Mouse (Mus musculus) G1E-ER4 (cell line): ENCODE data around the gene Ralgapa2. TPM values are rescaled to one million over a fixed set of nuclear protein-coding genes. Genes with fewer than 3 reads are reported as not detected.

ENCODE experiments used
- GATA1 ChIP-seq: IDR thresholded peaks from one replicate; pipeline ENCODE4 v1.8.0; 2012; ENCODE audit warnings: low read length, inconsistent platforms
- polyA plus RNA-seq: library from polyadenylated mRNA; stranded (reverse); fragments of >175 nt; gene quantifications from 2 replicates; pipeline ENCODE4 v1.2.3, GENCODE M21; 2012

Gene Ralgapa2
- polyA plus RNA-seq, 1 experiment, result 8.3 TPM

DNA sequence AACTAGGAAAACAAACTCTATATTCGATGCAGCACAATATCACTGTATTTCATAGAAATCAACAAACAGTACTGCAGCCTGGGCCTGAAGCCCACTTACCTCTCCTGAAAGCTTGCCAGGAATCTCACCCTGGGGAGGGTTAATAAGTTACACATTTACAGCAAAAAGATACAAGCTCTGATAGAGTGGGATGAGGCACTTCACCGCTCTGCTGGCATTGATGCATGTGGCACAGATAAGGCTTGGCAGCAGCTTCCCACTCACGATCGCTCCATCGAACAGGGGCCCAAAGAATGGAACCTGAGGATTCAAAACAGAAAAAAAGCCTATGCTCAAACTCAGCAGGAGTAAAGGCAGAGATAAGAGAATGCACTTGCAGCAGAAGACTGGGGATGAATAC lies 197.4 kb downstream of the Ralgapa2 start:
- TF ChIP-seq GATA1, result no peak

DNA sequence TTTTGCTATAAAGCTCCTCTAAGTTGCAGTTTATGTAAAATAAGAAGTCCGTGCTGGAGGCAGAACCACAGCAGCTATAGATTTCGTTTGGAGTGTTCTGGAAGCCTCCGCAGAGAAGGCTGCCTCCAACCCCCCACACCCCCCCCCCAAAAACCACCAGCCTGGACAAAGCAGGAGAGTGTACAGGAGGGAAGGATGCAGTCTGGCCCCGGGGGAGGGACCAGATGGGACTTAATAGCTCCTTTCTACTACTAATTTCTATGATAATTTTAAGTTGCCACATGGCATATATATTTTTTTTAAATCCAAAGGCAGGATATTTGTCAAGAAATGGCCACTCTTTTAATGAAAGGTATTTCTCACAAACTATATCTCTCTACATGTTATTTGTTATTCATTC lies 198.3 kb downstream of the Ralgapa2 start:
- no peak for TF ChIP-seq GATA1

DNA sequence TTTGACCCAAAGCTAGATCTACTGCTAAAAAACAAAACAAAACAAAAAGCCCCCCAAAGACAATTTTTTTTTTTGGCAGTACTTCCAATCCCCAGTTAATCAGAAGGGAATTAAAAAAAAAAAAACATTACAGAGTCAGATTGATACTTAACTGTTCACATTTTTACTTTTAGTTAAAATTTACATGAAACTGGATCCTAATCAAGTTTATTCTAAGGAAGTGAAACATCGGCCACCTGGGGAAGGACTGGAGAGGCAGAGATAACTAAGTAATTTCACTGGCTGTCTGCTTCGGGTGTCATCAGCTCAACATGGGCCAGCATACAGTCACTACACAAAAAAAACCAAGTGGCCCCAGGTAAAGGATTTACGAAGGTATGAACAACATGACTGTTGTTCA lies 201.4 kb downstream of the Ralgapa2 start:
- TF ChIP-seq GATA1, result no peak

DNA sequence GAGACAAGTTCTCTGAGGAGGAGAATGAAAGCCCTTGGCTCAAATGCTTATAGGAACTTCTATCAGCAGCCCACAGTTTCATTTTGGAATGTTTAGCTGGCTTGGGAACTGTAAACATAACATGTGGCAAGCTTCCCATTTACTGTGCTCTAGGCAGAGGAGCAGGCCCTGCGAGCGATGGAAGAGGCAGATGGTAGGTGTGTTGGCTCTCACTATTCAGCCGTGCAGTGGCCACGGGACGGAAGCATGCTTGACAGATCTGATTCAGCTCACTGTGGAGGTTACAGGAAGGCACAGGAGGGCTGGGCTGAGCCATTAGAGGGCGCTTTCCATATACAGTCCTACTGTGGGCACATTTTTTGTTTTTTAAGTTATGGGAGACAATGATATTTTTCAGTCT lies 201.9 kb downstream of the Ralgapa2 start:
- TF ChIP-seq GATA1, result no peak

DNA sequence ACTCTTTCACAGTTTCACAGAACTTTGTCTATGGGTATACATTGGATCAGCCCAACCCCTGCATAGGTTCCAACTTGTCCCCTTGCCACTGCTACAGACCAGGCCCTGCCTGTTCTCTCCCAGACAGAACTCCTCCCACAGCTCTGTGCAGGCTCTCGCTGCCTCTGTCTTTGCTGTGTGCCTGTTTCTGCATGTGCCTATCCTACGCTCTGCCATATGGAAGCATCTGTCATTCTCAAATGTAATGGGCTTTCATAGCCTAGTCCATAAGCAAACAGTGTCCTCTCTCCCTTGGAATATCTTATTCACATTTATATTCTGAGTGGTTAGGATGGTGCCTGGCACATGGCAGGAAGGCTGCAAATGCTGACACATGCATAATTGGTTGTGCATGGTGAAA lies 202.7 kb downstream of the Ralgapa2 start:
- no peak for TF ChIP-seq GATA1

DNA sequence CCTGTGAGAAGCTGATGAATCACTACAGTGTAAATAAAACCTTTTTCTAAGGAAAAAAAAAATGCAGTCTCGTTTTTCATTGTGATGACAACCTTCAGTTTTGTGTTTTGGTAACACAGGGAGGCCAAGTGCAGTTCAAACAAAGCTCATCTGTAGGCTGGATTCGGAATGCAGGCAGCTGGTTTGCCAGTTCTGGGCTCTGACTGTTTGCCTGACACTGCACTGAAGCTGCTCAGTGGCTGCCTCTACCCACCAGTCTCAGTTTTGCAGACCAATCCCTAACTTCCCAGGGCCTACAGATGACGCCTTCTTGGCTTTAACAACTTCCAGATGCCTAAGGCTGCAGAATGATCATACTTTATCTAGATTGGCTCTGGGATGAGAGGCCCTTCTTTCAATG lies 205.1 kb downstream of the Ralgapa2 start:
- no peak for TF ChIP-seq GATA1

DNA sequence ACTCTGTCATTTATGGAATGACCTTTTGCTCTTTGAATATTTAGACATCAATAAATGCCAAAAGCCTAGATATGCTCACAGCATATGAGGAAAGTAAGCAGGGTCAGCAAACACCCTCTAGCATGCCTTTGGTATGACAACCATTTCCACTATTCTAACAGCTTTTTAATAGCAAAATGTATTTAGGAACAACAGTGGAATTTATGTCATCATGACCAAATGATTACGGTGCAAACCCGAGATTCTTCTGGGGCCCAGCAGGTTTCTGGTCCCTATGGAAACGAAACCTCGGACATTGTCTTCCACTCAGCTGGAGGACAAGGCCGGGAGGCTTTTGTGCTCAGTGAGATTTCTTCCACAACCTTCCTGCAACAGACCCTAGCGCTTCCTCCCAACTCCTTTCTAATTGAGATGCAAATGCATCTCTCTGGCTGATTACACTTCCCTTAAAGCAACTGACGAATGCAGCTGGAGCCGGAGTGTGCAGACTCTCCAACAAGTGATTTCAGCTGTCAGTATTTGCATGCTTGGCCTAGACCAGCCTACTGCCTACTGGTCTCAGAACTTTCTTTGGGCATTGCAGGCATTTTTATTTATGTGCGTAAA lies 209.9 kb downstream of the Ralgapa2 start:
- no peak for TF ChIP-seq GATA1

DNA sequence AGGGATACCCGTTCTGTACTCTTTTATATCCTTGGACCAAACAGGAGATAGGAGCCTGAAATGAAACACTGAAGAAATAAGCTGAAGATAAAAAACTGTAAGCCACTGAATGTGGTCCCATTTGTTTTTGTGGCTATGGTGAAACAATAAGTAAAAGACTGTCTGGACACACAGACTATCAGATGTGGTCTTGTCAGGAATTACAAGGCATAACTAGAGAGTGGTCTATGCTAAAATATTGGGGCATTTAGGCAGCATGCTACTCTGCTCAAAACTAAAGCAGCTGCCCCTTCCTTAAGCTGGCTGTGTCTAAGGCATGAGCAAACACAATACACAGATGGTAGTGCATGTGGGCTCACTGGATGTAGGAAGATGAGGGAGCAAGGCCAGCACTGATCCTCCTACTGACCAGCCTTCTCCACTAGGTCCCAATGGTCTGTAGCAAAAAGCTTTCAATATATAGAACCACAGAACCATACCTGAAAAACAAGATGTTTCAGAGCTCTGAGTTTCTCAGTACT lies 211.6 kb downstream of the Ralgapa2 start:
- TF ChIP-seq GATA1, result no peak

DNA sequence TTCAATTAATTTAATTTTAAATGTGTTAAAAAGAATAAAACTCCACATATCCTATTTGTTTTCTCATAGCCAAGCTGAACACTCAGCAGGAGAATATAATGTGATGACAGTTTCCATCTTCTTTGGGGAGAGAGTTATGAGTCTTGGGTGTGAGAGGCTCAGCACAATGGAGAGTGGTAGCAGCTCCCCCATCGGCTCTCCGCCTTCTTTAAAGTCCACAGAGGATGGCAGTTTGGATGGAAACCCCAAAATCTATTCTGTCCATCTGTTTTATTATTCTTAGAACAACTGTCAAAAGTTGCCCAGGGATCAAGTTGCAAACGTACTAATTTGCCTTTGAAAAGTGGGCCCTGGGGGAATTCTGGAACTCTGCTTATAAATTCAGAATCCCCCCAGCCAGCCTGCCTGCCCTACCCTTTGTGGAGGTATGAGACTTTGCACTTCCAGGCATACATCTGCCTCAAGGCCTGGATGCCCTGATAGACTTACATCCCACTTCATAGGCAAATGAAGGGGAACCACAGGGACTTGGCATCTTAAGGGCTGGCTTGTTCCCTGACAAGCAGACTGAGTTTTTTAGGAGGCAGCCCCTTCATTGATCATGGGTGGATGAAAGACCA lies 212.2 kb downstream of the Ralgapa2 start:
- no peak for TF ChIP-seq GATA1

DNA sequence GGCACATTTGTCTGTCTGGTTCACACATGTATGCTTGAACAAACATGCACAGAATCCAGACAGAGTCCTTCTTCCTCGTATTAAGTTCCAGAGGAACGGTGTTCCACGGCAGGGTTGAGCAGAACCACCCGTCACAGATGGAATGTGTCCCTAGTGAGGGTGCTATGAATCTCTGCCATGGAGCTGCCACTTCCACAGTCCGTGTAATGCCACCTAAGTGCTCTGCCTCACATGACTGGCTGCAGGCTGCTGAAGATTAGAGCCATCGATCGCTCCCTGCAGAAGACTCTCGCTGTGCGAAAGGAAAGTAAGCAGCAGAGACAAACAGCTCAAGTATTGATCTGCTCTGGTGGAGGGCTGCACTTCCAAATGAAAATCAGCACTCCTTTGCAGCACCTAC lies 218.6 kb downstream of the Ralgapa2 start:
- no peak for TF ChIP-seq GATA1

DNA sequence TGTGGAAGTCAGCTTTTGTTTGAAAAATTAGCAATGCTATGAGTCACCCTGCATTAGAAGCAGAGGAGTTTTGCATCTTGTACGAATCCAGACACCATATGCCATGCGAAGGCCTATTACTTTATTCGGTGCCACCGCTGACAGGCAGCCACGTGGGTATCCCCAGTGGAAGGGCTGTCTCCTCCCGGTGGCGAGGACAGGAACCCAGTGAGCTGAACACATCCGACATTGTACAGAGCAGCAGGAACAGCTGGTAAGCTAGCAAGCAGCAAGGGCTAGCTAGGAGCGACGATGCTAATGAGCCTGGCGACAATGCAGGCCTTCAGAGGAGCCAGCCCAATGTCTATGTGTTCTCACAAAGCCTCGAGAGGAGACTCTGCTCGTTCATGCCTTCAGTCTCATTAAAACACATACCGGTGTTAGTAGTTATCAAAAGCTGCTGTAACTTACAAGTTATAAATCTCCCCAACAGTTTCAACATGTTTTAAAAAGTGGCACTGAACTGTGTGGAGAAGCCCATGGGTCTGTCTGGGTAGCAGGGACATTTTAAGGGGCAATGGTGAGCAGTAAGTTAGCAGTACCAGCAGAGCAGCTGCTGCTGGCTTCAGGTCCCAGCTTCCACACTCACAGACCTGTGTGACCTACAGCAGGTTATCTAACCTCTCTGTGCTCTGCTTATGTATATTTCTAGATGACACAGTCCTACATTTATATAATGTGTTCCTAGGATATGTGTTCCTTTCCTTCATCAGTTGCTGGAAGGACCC lies 221.1 kb downstream of the Ralgapa2 start:
- TF ChIP-seq GATA1, result no peak

DNA sequence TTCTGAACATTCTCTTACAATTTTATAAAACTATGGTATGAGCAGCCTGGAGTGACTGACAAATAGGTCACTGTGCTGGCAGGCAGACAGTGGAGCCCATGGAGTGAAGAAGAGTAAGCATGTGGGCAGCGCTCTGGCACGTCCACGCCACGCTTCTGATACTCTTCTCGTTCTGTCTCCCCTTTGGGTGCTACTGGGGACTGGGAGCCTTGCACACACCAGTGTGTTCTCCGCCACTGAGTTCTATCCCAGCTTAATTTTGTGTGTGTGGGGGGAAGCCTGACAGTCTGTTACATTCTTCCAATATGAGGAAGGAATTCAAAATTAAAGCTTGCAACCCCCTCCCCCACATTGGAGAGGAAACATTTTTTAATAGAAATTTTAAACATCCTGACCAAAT lies 221.8 kb downstream of the Ralgapa2 start:
- TF ChIP-seq GATA1, result no peak

DNA sequence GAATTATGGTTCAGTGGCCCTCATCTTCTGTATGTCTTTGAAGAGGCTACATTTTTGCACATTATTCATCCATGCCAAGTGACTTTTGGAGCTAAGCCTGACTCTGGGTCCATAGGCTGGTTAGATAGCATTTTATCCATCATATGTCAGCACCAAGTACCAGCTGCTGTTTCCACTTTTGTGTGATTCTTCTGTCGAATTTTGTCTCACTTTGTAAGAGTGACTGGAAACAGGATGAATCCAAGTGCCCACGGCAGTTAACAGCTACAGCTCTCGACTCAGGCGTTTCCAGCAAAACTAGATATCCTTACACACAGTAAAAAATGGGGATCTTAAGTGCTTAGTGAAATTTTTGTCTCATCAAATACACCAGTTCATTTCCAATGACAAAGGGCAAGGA lies 222.8 kb downstream of the Ralgapa2 start:
- TF ChIP-seq GATA1, result no peak

DNA sequence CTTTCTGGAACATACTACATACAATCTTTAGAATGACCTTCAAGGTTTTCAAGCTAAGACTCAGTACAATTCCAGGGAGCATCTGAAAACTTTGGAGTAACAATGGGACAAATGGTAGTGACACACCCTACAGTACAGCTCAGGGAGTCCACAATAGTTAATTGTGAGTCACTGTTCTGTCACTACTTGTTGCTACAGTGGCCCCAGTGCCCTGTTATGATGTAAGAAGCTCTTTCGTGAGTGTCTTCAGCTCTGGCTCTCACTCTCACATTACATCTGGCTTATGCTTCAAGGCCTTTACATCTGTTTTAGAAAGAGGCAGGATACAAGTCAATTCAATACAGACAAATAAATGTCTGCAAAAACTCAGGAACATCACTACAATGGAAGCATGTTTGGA lies 223.8 kb downstream of the Ralgapa2 start:
- no peak for TF ChIP-seq GATA1

DNA sequence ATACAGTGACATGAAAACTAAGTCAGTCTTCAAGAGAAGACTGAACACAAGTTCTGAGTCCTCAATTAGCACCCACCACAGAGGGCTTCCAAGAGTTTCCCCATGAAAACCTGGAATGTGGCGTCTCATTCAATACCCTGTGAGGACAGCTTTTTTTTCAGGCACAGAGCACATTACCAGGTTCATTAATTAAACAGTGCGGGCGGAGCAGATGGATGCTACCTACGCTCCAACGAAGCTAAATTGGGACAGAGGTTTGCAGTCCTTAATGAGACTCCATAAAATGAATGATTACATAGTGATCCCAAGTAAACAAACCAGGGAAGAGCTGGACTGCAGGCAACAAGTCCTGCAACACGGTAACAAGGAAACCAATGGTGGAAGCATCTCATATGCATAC lies 224.6 kb downstream of the Ralgapa2 start:
- no peak for TF ChIP-seq GATA1

DNA sequence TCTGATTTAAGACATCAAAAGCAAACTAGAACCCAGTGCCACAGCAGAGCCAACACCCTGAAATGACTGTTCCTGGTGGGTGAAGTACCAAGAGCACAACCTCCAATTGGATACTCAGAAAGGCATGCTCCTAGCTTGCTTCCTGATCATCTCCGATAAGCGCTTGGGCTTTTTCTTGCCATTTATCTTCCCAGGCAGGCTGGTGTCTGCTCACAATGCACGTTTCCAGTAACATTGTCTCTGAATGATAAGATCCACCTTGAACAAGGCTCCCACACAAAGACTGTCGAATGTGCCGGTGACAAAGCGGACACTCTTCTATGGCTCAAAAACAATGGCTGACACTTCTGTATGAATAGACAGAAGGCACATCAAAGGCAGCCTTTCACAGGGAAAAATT lies 230.8 kb downstream of the Ralgapa2 start:
- TF ChIP-seq GATA1, result no peak

DNA sequence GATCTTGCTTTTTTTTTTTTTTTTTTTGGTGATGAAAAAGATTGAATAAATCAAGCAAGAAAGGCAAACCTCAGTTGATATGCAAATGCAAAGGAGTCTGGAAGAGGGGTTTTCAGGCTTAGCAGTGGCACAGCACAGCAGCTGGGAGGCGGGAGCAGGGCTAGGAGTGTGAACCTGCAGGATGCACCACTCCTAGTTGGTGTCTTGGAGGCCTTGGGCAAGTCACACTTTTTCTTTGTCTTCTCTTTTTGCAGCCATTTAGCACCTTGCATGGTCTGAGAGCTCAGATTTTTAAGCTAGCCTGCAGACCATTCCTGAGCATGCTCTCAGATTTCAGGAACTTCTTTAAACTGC lies 231.2 kb downstream of the Ralgapa2 start:
- TF ChIP-seq GATA1, result no peak
